Mouse (Mus musculus): ENCODE results near the gene Gpr84.
"Not testable (repeated sequence)": the region's sequence is repeated elsewhere in the genome, so short reads cannot be mapped to it uniquely, and the experiment has no call there.

Gpr84 gene

DNA sequence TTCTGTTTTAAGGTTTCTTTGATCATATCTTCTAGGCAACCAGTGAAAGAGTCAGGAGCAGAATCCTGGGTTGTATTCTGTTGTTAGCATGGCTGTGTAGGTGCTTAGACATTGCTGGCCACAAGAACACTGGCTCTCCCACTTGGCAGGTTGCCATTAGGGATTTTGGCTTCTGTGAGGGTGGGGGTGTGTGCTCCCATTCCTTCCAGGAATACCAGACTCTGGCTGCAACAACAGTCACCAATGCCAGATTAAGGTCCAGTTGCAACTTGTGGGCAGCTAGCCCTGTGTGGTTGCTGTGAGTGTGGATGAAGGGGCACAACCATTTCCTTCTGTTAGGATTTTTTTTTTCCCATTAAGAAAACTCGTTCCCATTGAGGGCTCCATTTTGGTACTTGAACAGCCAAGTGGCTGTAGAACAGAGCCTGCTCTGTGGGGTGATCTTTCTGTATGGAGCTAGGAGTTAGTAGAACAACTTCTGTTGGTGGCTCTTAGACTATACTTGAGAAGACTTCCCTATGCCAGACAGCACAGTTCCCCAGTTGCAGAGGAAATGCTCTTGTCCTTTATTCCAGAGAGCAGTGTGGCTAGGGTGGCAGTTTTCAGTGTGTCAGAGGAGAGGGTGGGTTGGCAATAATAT, 24.5 kb downstream of the Gpr84 start:
- DNase-seq (ENCODE audit: low spot score) = no peak

GRCm38 (mm10) chr15:103284647-103285046, 25.8 kb downstream of the Gpr84 start:
- no peak for DNase-seq (ENCODE audit: low spot score)

GRCm38 (mm10) chr15:103284066-103284465, 26.3 kb downstream of the Gpr84 start:
- DNase-seq (ENCODE audit: low spot score) = no peak

DNA sequence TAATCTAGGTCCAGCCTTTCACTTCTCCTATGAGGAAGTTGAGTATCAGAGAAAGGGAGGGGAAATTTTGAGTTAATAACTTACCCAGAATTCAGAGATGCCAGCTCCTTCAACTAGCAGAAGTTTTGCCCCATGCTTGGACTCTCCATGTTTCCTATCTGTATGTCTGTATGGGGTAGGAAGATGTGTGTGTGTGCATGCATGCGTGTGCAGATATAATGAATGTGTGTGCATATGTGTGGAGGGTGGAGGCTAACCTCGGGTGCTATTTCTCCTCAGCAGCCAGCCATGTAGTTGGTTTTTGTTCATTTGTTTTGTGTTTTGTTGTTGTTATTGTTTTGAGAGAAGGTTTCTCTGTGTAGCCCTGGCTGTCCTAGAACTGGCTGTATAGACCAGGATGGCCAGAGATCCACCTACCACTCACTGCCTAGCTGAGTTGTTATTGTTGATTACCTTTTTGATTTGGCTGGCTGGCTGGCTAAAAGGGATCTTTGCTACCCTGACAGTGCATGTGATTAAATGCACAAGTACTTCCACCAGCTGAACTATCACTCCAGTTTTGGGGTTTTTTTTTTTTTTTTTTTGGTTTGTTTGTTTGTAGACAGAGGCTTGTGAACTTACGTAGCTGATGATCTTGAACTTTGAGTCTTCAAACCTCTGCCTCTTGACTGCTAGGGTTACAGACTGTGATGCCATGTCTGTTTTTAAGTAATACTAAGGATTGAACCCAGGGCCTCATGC, 28.8 kb downstream of the Gpr84 start:
- no peak for DNase-seq (ENCODE audit: low spot score)

- no peak for DNase-seq (ENCODE audit: low spot score)
Observed at GRCm38 (mm10) chr15:103280817-103281464, 29.5 kb downstream of the Gpr84 start.

- DNase-seq (ENCODE audit: low spot score) = no peak
Observed at GRCm38 (mm10) chr15:103279750-103280149, 30.7 kb downstream of the Gpr84 start.

- no peak for DNase-seq (ENCODE audit: low spot score)
Observed at GRCm38 (mm10) chr15:103277949-103278348, 32.5 kb downstream of the Gpr84 start.

DNA sequence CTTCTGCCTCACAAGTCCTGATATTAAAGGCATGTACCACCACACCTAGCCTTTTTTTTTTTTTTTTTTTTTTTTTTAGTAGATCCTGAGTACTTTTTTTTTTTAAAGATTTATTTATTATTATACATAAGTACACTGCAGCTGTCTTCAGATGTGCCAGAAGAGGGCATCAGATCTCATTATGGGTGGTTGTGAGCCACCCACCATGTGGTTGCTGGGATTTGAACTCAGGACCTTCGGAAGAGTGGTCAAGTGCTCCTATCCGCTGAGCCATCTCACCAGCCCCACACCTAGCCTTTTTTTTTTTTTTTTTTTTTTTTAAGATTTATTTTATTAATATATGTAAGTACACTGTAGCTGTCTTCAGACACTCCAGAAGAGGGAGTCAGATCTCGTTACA, 34.5 kb downstream of the Gpr84 start:
- not testable (repeated sequence) for DNase-seq (ENCODE audit: low spot score)

DNA sequence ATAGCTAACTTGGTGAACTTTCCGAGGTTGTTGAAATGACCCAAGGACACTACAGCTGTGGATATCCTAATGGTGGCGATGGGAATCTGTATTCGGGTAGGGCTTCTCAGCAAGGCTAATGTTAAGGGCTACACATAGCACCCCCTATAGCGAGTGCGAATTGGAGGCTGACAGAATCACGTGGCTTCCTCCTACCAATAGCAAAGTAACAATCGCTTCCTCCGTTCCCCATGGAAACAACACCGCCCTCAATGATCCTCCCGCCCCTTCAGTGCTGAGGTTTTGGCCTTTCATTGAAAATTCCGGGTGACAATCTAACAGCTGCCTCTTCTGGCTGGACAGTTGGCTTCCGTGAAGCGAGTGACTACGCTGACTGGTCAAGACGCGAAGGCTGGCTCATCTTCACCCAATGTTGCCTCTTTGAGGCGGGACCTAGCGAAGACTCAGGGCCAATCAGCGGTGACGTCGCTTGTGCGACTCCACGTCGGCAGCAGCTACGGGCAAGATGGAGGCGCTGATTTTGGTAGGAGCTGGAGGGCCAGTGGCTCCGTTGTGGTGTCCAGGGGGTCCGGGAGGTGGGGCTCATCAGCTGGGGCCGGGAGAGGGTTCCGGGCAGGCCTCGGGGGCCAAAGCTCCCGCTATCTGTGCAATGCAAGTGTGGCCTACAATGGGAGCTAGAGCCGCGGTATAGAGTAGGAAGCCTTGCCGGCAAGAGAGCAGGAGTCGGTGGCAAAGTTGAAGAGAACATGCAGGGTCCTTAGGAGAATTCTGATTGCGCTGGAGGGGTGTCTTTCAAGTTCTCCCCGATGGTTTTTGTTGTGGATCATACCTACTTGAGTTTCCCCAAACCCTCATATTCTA, 37.8 kb downstream of the Gpr84 start, which contains the start of gene Copz1:
TSS of gene Copz1 (plus strand) at position 296 of the 861 bp plus-strand sequence.
- peak; percentile 97 for DNase-seq (ENCODE audit: low spot score)

- no peak for DNase-seq (ENCODE audit: low spot score)
Observed at GRCm38 (mm10) chr15:103268903-103269302, 41.5 kb downstream of the Gpr84 start.

DNA sequence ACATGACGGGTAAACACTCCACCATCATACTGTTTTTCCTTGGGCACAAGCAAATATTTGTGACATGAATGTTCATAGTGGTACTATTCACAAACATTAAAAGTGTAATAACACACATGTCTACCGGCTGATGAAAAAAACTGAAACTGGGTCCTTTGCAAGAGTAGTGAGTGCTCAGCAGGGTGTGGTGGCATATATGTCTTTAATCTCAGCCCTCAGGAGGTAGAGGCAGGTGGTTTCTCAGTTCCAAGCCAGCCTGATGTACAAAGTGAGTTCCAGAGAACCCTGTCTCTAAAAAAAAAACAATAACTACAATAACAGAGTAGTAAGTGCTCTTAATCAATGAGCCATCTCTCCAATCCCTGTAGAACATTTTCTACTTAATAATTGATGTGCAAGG, 45.6 kb downstream of the Gpr84 start:
- no peak for DNase-seq (ENCODE audit: low spot score)

DNA sequence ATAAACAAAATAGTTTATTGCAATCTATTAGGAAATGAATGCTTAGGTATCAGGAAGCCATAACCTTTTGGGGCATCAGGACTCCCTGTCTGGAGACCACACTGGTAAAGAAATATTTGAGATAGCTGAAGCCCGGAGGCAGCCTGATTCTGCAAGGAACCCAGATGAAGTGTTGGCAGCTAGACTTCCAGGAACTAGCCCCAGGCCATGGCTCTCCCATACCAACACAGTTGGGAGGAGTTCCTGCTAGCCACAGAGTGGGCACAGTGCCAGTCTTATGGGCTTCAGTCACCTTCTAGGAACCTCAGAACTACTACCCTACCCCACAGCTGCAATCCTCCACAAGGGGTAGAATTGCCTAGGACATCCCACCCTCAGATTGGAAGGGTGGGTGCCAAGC, 50.4 kb downstream of the Gpr84 start:
- DNase-seq (ENCODE audit: low spot score) = no peak

DNA sequence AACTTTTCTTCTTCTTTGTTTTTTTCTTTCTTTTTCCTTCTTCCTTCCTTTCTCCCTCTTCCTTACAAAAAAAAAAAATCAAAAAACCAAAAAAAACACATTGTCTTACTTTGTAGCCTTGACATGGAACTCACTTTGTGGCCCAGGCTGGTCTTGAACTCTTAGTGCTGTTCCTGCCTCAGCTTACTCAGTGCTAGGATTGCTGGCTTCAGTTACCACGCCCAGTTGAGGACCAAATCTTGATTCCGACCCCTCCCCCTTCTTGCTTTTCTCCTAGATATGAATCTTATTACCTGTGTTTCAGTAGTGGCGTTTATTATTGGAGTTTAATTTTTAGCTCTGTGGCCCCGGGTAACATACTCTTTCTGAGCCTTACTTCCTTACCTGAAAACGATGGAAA, 51.2 kb downstream of the Gpr84 start:
- no peak for DNase-seq (ENCODE audit: low spot score)
